Mouse (Mus musculus) thymus, adult 2 months (tissue): ENCODE data around the gene Slc37a4.

Experiments
- CTCF ChIP-seq: fragments of 200-500 bp; IDR thresholded peaks from 2 replicates; pipeline ENCODE4 v1.5.1; 2012; ENCODE audit warnings: mild to moderate bottlenecking, control low read depth, low read length, moderate library complexity, borderline replicate concordance; ENCODE audit not compliant: control insufficient read depth, poor library complexity, insufficient read depth; ENCODE audit errors: extremely low read depth
- POLR2A ChIP-seq: fragments of 200-500 bp; IDR thresholded peaks from 2 replicates; pipeline ENCODE4 v1.6.1; 2012; ENCODE audit warnings: mild to moderate bottlenecking, low read length, control low read depth, moderate library complexity; ENCODE audit not compliant: control insufficient read depth, poor library complexity, insufficient read depth; ENCODE audit errors: extremely low read depth

GRCm38 (mm10) chr9:44379054-44379834 is 17.4 kb upstream of the Slc37a4 start, which contains the start of gene Hyou1:
- TF ChIP-seq CTCF: peak; percentile 56; the same call in 1 of the 2 replicates
- TF ChIP-seq POLR2A: peak; percentile 88
